Mouse (Mus musculus) forebrain, embryonic 12.5 days (tissue): ENCODE data around the gene Gm47841. TPM values are rescaled to one million over a fixed set of nuclear protein-coding genes. Genes with fewer than 3 reads are reported as not detected.

Source experiments
- ATAC-seq: fragments of 200-750 bp; cut with Nextera tagmentation; 2 replicates; pipeline ENCODE4 v1.8.0; 2017; ENCODE audit warnings: moderate TSS enrichment; ENCODE audit not compliant: low FRiP score
- H3K27ac ChIP-seq: fragments of 300-500 bp; sonication (generic); 2 replicates; pipeline ENCODE4 v1.5.1; 2016; ENCODE audit warnings: mild to moderate bottlenecking
- H3K27me3 ChIP-seq: fragments of 300-500 bp; sonication (generic); 2 replicates; pipeline ENCODE4 v1.6.1; 2016; ENCODE audit warnings: mild to moderate bottlenecking
- H3K36me3 ChIP-seq: fragments of 300-500 bp; sonication (generic); replicated peaks from 2 replicates; pipeline ENCODE4 v1.6.1; 2016; ENCODE audit warnings: mild to moderate bottlenecking
- H3K4me1 ChIP-seq: fragments of 300-500 bp; sonication (generic); 2 replicates; pipeline ENCODE4 v1.6.1; 2016
- H3K4me2 ChIP-seq: fragments of 300-500 bp; sonication (generic); 2 replicates; pipeline ENCODE4 v1.6.1; 2016; ENCODE audit warnings: mild to moderate bottlenecking, moderate library complexity
- H3K4me3 ChIP-seq: fragments of 300-500 bp; sonication (generic); replicated peaks from 2 replicates; pipeline ENCODE4 v1.5.1; 2016; ENCODE audit warnings: mild to moderate bottlenecking
- H3K9ac ChIP-seq: fragments of 300-500 bp; sonication (generic); 2 replicates; pipeline ENCODE4 v1.6.1; 2016; ENCODE audit warnings: mild to moderate bottlenecking
- H3K9me3 ChIP-seq: fragments of 300-500 bp; sonication (generic); 2 replicates; pipeline ENCODE4 v1.6.1; 2016
- WGBS: fragments of 180-500 bp; shearing (Covaris S2); methylation state at CpG from one replicate; pipeline ENCODE4 v1.1.7; 2016; 5-methylcytosine and 5-hydroxymethylcytosine counted together
- polyA plus RNA-seq: library from polyadenylated mRNA; unstranded; fragments of >200 nt; fragmentation: Nextera tagmentation; extraction: Ambion mirVana; gene quantifications from 2 replicates; pipeline ENCODE4 v1.2.1, GENCODE M21; 2016

The Gm47841 gene
- polyA plus RNA-seq = not detected in 2 replicates

GRCm38 (mm10) chr15:101047194-101047555 lies at the start of gene Gm47841:
TSS of gene Gm47841 (minus strand) at chr15:101047397.
- no peaks in the 10 kb centered on the region for H3K9me3 ChIP-seq
- peaks cover 91% of the 10 kb centered on the region for H3K27me3 ChIP-seq
- H3K9ac ChIP-seq = peak within 1 kb of the TSS; percentile 58
- H3K4me2 ChIP-seq = peak within 1 kb of the TSS; percentile 91
- no peak for ATAC-seq
- H3K27ac ChIP-seq = no peak within 1 kb of the TSS
- no peaks in the 10 kb centered on the region for H3K36me3 ChIP-seq
- H3K4me1 ChIP-seq = peaks cover 19% of the 10 kb centered on the region
- H3K4me3 ChIP-seq = peak within 1 kb of the TSS; percentile 51
- WGBS = 1% methylated on average over 23 of the region's 23 CpGs

GRCm38 (mm10) chr15:101095392-101095791 lies 48.2 kb upstream of the Gm47841 start:
- Histone ChIP-seq H3K4me3 (no peak overlapping the region), H3K9me3 (no peaks in the 10 kb centered on the region), H3K27me3 (peaks cover 53% of the 10 kb centered on the region), H3K4me1 (peaks cover 47% of the 10 kb centered on the region), H3K4me2 (no peak overlapping the region), H3K27ac (no peak overlapping the region), H3K36me3 (no peaks in the 10 kb centered on the region), H3K9ac (no peak overlapping the region)
- 62% methylated on average over 3 of the region's 3 CpGs for WGBS
- ATAC-seq = no peak

- H3K9me3 ChIP-seq = no peaks in the 10 kb centered on the region
- 55% methylated on average over 9 of the region's 9 CpGs for WGBS
- no peak overlapping the region for H3K4me2 ChIP-seq
- H3K4me3 ChIP-seq = no peak overlapping the region
- no peak overlapping the region for H3K9ac ChIP-seq
- H3K36me3 ChIP-seq = no peaks in the 10 kb centered on the region
- no peak overlapping the region for H3K27ac ChIP-seq
- ATAC-seq = no peak
- peaks cover 53% of the 10 kb centered on the region for H3K27me3 ChIP-seq
- H3K4me1 ChIP-seq = peaks cover 47% of the 10 kb centered on the region
Observed at GRCm38 (mm10) chr15:101094979-101095378, 47.8 kb upstream of the Gm47841 start.

- ATAC-seq = no peak
- H3K4me3 ChIP-seq = no peak overlapping the region
- H3K9ac ChIP-seq = no peak overlapping the region
- no peak overlapping the region for H3K4me2 ChIP-seq
- no peaks in the 10 kb centered on the region for H3K9me3 ChIP-seq
- H3K27ac ChIP-seq = no peak overlapping the region
- WGBS = 41% methylated on average over 6 of the region's 6 CpGs
- H3K36me3 ChIP-seq = no peaks in the 10 kb centered on the region
- H3K4me1 ChIP-seq = peaks cover 47% of the 10 kb centered on the region
- peaks cover 46% of the 10 kb centered on the region for H3K27me3 ChIP-seq
Observed at GRCm38 (mm10) chr15:101093988-101094387, 46.8 kb upstream of the Gm47841 start.

- Histone ChIP-seq H3K36me3 (no peaks in the 10 kb centered on the region), H3K9ac (0 out of 2 replicates have a peak overlapping the region, but pooled peaks have one; percentile 29), H3K4me2 (peak overlapping the region; percentile 38), H3K4me1 (peaks cover 45% of the 10 kb centered on the region), H3K4me3 (no peak overlapping the region; the same call in 1 of the 2 replicates), H3K9me3 (no peaks in the 10 kb centered on the region), H3K27ac (peak overlapping the region; percentile 66), H3K27me3 (peaks cover 37% of the 10 kb centered on the region)
- 10% methylated on average over 25 of the region's 25 CpGs for WGBS
- peak; percentile 89 for ATAC-seq
Observed at GRCm38 (mm10) chr15:101092829-101093648, 45.8 kb upstream of the Gm47841 start.

GRCm38 (mm10) chr15:101092121-101092828 lies 45.1 kb upstream of the Gm47841 start:
- H3K4me2 ChIP-seq = peak overlapping the region; percentile 38
- H3K4me3 ChIP-seq = no peak overlapping the region; the same call in 1 of the 2 replicates
- no peaks in the 10 kb centered on the region for H3K9me3 ChIP-seq
- H3K9ac ChIP-seq = 0 out of 2 replicates have a peak overlapping the region, but pooled peaks have one; percentile 29
- H3K27ac ChIP-seq = peak overlapping the region; percentile 66
- H3K27me3 ChIP-seq = peaks cover 37% of the 10 kb centered on the region
- no peaks in the 10 kb centered on the region for H3K36me3 ChIP-seq
- peaks cover 37% of the 10 kb centered on the region for H3K4me1 ChIP-seq
- peak; percentile 60 for ATAC-seq
- 20% methylated on average over 14 of the region's 14 CpGs for WGBS

- no peak overlapping the region for H3K9ac ChIP-seq
- WGBS = 95% methylated on average over 8 of the region's 8 CpGs
- H3K27ac ChIP-seq = no peak overlapping the region
- H3K27me3 ChIP-seq = peaks cover 29% of the 10 kb centered on the region
- no peak for ATAC-seq
- H3K9me3 ChIP-seq = no peaks in the 10 kb centered on the region
- H3K36me3 ChIP-seq = no peaks in the 10 kb centered on the region
- H3K4me1 ChIP-seq = peaks cover 35% of the 10 kb centered on the region
- H3K4me2 ChIP-seq = no peak overlapping the region
- H3K4me3 ChIP-seq = no peak overlapping the region
Observed at GRCm38 (mm10) chr15:101091551-101091950, 44.4 kb upstream of the Gm47841 start.

GRCm38 (mm10) chr15:101088291-101088690 lies 41.1 kb upstream of the Gm47841 start:
- H3K4me1 ChIP-seq = peaks cover 22% of the 10 kb centered on the region
- H3K27me3 ChIP-seq = peaks cover 15% of the 10 kb centered on the region
- H3K4me2 ChIP-seq = no peak overlapping the region
- H3K9ac ChIP-seq = no peak overlapping the region
- no peak for ATAC-seq
- WGBS = 51% methylated on average over 4 of the region's 4 CpGs
- no peak overlapping the region for H3K27ac ChIP-seq
- H3K36me3 ChIP-seq = no peaks in the 10 kb centered on the region
- no peak overlapping the region for H3K4me3 ChIP-seq
- no peaks in the 10 kb centered on the region for H3K9me3 ChIP-seq

GRCm38 (mm10) chr15:101086956-101087355 lies 39.8 kb upstream of the Gm47841 start:
- no peak overlapping the region for H3K27ac ChIP-seq
- H3K36me3 ChIP-seq = no peaks in the 10 kb centered on the region
- no peak overlapping the region for H3K4me3 ChIP-seq
- ATAC-seq = no peak
- H3K9me3 ChIP-seq = no peaks in the 10 kb centered on the region
- peaks cover 9% of the 10 kb centered on the region for H3K27me3 ChIP-seq
- peaks cover 9% of the 10 kb centered on the region; the same call in 1 of the 2 replicates for H3K4me1 ChIP-seq
- 78% methylated on average over 3 of the region's 3 CpGs for WGBS
- H3K4me2 ChIP-seq = no peak overlapping the region
- H3K9ac ChIP-seq = no peak overlapping the region

GRCm38 (mm10) chr15:101086451-101086850 lies 39.3 kb upstream of the Gm47841 start:
- peaks cover 11% of the 10 kb centered on the region; the same call in 1 of the 2 replicates for H3K4me1 ChIP-seq
- H3K27ac ChIP-seq = no peak overlapping the region
- no peak overlapping the region for H3K4me2 ChIP-seq
- no peak overlapping the region for H3K4me3 ChIP-seq
- no peaks in the 10 kb centered on the region for H3K9me3 ChIP-seq
- no peaks in the 10 kb centered on the region for H3K36me3 ChIP-seq
- H3K9ac ChIP-seq = no peak overlapping the region
- ATAC-seq = no peak
- peaks cover 6% of the 10 kb centered on the region; the same call in 1 of the 2 replicates for H3K27me3 ChIP-seq
- WGBS = 75% methylated on average over 9 of the region's 9 CpGs

GRCm38 (mm10) chr15:101084499-101084898 lies 37.3 kb upstream of the Gm47841 start:
- peaks cover 17% of the 10 kb centered on the region; the same call in 1 of the 2 replicates for H3K27me3 ChIP-seq
- no peak overlapping the region for H3K4me2 ChIP-seq
- H3K4me3 ChIP-seq = no peak overlapping the region
- H3K9ac ChIP-seq = no peak overlapping the region
- no peak for ATAC-seq
- no peak overlapping the region for H3K27ac ChIP-seq
- peaks cover 22% of the 10 kb centered on the region; the same call in 1 of the 2 replicates for H3K4me1 ChIP-seq
- H3K9me3 ChIP-seq = no peaks in the 10 kb centered on the region
- H3K36me3 ChIP-seq = no peaks in the 10 kb centered on the region
- WGBS = 90% methylated on average over 10 of the region's 10 CpGs

GRCm38 (mm10) chr15:101082236-101082635 lies 35.0 kb upstream of the Gm47841 start:
- peaks cover 25% of the 10 kb centered on the region for H3K27me3 ChIP-seq
- H3K36me3 ChIP-seq = no peaks in the 10 kb centered on the region
- H3K9me3 ChIP-seq = no peaks in the 10 kb centered on the region
- H3K9ac ChIP-seq = no peak overlapping the region
- peaks cover 36% of the 10 kb centered on the region for H3K4me1 ChIP-seq
- 71% methylated on average over 4 of the region's 4 CpGs for WGBS
- no peak overlapping the region for H3K27ac ChIP-seq
- no peak overlapping the region for H3K4me2 ChIP-seq
- H3K4me3 ChIP-seq = no peak overlapping the region
- no peak for ATAC-seq
